Mouse (Mus musculus) adipocyte (in vitro differentiated cells): ENCODE data around the gene Fam151a.
"Not testable (repeated sequence)": the region's sequence is repeated elsewhere in the genome, so short reads cannot be mapped to it uniquely, and the experiment has no call there.

Experiments used
- DNase-seq: peaks from one replicate; pipeline ENCODE4 v3.0.0-alpha.2; 2016; ENCODE audit warnings: low spot score

Fam151a gene

DNA sequence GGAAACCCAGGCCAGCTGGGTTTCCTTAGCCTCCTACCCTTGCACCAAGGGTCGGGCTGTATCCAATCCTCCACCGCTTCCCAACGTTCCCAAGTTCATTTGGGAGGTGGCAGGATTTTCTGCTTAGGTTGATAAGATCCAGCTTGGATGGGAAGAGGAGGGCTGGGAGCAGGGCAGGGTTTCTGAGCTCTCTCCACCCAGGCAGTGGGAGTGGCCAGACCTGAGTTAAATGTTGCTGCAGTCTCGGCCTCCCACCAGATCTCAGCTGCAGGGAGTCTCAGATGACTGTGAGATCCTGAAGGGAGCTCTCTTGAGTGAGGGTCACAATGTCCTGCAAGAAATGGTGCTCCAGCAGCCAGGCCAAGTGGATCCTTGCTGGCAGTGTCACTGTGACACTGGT is at the start of gene Fam151a:
Gene Fam151a (plus strand): TSS at position 254 of the 400 bp plus-strand sequence.
- DNase-seq = no peak

GRCm38 (mm10) chr4:106688636-106689296 is 44.9 kb upstream of the Fam151a start:
- no peak for DNase-seq

DNA sequence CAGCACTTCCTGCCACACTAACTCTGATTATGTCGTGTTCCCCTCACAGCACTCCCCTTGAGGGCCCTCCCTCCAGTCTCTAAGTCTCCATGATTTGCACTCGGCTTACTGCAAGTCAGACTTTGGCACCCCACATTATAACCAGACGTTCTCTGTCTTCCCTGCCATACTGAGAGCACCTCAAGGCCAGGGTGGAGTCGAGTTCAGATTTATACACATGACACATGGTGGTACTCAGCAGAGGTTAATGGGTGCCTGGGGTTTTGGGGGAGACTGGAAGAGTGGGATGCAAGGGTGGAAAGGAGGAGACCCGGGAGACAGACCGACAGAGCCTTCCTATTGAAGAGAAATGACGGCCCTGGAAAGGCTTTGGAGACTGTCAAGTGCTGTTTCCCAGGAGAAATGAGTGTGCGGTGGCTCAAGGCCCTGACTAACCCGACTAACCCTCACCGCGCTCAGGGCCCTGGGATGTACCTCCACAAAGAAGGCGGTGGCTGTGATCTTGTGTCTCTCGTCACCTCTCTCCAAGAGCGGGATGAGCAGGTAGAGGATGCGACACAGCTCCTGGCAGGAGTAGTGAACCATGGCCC is 39.8 kb upstream of the Fam151a start:
- no peak for DNase-seq

- DNase-seq = peak; percentile 18
Observed at GRCm38 (mm10) chr4:106699989-106700388, 33.7 kb upstream of the Fam151a start.

DNA sequence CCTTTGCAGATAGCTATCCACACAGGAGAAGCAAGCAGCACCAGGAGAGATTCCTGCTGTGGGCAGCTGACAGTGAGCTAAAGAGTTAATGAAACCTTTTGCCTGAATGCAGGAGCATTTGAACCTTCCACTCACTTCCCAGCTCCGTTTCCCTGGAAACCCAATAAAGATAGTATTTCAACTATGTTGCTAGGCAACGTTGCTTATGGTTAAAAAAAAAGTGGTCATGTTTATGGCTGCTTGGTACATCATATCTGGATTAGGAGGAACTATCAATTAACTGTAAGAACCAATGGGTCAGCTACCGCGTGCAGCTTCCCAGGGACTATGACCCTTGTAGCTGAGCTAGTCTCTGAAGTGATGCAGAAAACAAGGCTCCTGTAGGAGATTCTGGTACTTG is 32.9 kb upstream of the Fam151a start:
- no peak for DNase-seq

- no peak for DNase-seq
Observed at GRCm38 (mm10) chr4:106703956-106704355, 29.7 kb upstream of the Fam151a start.

GRCm38 (mm10) chr4:106704416-106704815 is 29.3 kb upstream of the Fam151a start:
- no peak for DNase-seq

- no peak for DNase-seq
Observed at GRCm38 (mm10) chr4:106705096-106705665, 28.5 kb upstream of the Fam151a start.

DNA sequence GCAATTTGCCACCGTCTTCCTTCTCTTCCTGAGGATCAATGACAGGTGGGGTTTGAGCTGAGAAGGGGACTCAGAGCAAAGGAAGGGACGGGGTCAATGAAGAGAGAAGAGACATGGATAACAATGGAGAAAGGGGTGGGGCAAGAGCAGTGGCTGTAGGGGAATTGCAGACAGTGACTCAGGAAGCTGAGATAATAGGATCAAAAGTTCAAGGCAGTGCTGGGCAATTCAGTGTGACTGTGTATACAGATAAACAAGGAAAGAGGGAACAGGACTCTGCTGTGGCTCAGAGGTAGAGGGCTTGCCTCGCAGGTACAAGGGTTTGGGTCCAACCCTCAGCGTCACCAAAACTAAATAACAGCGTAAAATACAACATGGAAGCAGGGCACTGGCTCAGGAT is 25.7 kb upstream of the Fam151a start:
- no peak for DNase-seq

DNA sequence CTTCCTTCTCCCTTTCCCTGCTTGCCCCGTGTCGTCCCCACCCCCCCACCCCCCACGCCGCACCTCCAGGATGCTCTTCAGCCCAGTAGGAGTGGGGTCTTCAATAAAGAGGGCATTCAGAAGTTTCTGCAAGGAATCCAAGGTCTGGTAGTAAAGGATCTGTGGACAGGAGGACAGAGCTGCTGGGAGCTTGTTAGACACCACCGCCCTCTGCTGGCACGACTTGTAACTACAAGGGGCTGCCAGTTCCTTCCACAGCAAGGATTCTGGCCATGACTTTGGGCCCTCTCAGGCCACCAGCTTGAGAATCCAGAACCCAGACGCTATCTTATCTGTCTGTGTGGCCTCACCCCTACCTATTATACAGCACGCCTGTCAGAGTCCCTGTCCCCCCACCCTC is 25.3 kb upstream of the Fam151a start:
- DNase-seq = peak; percentile 76

DNA sequence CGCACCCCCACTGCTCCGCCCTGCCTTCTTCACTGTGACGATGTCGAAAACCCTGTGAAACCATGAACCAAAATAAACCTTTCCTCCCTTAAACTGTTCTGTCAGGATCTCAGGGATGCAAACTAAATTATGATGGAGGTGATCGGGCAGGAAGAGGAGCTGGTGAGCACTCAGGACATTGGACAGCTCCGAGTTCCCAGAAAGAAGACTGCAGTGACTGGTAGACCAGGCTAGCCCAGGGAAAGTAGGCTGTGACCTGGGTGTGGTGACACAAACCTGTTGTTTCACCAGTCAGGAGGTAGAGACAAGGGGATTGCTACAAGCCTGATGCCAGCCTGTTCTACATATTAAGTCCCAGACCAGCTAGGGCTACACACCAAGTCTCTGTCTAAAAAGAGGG is 20.1 kb upstream of the Fam151a start:
- DNase-seq = no peak

DNA sequence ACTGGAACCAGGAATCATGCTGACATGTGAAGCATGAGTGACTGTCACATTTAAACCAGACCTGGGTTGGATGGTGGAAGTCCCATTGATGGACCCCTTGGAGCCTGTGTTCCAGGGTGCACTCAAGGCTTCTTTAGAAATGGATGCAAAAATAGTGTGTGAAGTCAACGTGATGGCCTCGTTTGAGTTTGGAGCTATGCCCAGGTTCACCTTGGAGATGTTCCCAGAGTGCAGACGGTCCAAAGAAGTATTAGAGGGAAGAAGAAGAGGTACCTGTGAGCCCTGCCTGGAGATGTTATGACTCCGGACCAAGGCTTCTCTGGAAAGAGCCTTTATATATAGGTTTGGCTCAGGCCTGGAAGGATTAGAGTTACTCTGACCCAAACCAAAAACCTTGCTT is 13.1 kb upstream of the Fam151a start:
- no peak for DNase-seq

- no peak for DNase-seq
Observed at GRCm38 (mm10) chr4:106730814-106731213, 2.9 kb upstream of the Fam151a start, which contains the start of gene Mroh7. Gene Mroh7 (minus strand): TSS chr4:106730925.

DNA sequence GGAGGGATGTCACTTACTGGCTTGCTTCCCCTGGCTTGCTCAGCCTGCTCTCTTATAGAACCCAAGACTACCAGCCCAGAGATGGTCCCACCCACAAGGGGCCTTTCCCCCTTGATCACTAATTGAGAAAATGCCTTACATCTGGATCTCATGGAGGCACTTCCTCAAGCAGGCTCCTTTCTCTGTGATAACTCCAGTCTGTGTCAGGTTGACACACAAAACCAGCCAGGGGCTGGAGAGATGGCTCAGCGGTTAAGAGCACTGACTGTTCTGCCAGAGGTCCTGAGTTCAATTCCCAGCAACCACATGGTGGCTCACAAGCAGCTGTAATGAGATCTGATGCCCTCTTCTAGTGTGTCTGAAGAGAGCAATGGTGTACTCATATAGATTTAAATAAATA is 3.2 kb downstream of the Fam151a start:
- not testable (repeated sequence) for DNase-seq

DNA sequence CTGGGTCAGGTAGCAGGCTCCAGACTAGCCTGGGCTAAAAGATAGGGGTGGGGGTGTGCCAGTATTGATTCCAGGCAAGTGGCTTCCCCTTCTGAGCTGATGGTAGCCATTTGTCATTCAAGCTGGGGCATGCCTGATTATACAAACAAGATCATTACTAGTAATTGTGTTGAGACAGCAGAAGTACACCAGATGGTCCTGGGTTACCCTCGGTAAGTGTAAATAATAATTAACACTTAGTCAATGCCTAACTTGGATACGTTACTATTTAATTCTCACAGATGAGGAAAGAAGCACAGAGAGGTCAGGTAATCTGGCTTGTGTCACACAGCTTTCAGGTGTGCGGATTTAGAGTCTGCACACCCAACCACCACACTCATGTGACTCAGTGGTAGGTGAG is 4.2 kb downstream of the Fam151a start:
- DNase-seq = no peak

- no peak for DNase-seq
Observed at GRCm38 (mm10) chr4:106745862-106746261, 12.2 kb downstream of the Fam151a start.

GRCm38 (mm10) chr4:106747001-106747580 is 13.4 kb downstream of the Fam151a start:
- DNase-seq = no peak

- DNase-seq = peak; percentile 40
Observed at GRCm38 (mm10) chr4:106749699-106750098, 16.0 kb downstream of the Fam151a start.

GRCm38 (mm10) chr4:106751726-106752125 is 18.0 kb downstream of the Fam151a start:
- DNase-seq = no peak

- no peak for DNase-seq
Observed at GRCm38 (mm10) chr4:106764166-106764565, 30.5 kb downstream of the Fam151a start.

DNA sequence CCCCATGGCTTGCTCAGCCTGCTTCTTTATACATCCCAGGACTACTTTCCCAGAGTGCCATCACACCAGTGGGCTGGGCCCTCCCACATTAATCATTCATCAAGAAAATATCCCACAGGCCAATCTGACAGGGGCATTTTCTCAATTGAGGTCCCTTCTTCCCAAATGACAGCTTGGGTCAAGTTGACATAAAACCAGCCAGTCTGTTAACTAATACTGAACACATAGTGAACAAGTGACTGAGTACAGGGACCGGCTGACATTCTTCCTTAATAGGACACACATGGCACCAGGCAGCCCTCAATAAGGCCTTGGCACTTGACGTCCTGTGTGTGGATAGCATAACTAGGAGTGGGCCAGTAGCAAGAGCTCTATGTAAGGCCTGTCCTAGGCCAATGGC is 35.6 kb downstream of the Fam151a start:
- no peak for DNase-seq

GRCm38 (mm10) chr4:106772558-106772957 is 38.9 kb downstream of the Fam151a start:
- DNase-seq = no peak

DNA sequence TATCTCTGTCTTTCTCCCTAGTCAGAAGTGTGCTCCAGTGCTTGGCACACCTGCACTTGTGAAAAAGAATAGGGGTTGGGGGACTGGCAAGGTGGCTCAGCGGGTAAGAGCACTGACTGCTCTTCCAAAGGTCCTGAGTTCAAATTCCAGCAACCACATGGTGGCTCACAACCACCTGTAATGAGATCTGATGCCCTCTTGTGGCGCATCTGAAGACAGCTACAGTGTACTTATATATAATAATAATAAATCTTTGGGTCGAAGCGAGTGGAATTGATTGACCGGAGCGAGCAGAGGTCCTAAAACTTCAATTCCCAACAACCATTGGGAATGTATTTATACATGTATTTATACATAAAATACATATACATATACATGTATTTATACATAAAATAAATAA is 42.1 kb downstream of the Fam151a start:
- not testable (repeated sequence) for DNase-seq
